Mouse (Mus musculus): Measurements from ENCODE around the gene Gucd1. TPM values are rescaled to one million over a fixed set of nuclear protein-coding genes. Genes with fewer than 3 reads are reported as not detected.
"Not testable (repeated sequence)": the region's sequence is repeated elsewhere in the genome, so short reads cannot be mapped to it uniquely, and the experiment has no call there.

The Gucd1 gene
- 34.0 and 37.5 TPM in 2 replicates for polyA plus RNA-seq (2012; rRNA removed)
- polyA plus RNA-seq (2014; fragmentation: Nextera tagmentation; extraction: Ambion mirVana): 35.1 and 39.2 TPM in 2 replicates

DNA sequence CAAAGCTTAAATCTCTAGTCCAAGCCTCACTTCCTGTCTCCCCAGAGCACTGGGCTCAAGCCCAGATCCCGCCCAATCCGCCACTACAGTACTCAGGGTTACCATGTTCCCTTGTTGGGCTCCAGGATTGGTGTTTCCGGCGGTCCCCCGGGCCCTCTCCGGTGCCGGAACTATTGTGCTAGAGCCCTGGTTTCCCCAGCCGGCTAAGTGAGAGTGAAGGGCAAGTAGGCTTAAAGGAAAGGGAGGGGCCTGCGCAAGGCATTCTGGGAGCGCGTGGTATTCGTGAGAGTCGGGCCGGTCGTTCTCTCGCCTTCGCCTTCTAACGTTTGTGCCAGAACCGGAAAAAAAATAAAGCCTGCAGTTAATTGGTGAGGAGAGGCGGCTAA, at the start of gene Gucd1:
TSS of gene Gucd1 (minus strand) at position 215 of the 386 bp plus-strand sequence.
- Histone ChIP-seq H3K27me3 (ENCODE audit: control insufficient read depth, insufficient read depth, low read length) (no peaks in the 10 kb centered on the region), H3K4me2 (replicated peaks; ENCODE audit: low read depth, low read length, severe bottlenecking) (peak within 1 kb of the TSS; percentile 84), H3K27ac (replicated peaks; ENCODE audit: low read depth, low read length) (peak within 1 kb of the TSS; percentile 93), H3K4me3 (replicated peaks; ENCODE audit: low read length) (peak within 1 kb of the TSS; percentile 71), H3K9ac (ENCODE audit: low read depth, low read length, severe bottlenecking) (peak within 1 kb of the TSS; percentile 85), H3K9me3 (ENCODE audit: control insufficient read depth, low read length) (no peaks in the 10 kb centered on the region), H3K4me1 (ENCODE audit: control insufficient read depth, insufficient read depth, low read length) (peaks cover 17% of the 10 kb centered on the region), H3K36me3 (ENCODE audit: control insufficient read depth, insufficient read depth, low read length) (peaks cover 29% of the 10 kb centered on the region)
- TF ChIP-seq POLR2A (IDR thresholded peaks at IDR 0.05; ENCODE audit: borderline replicate concordance, extremely low read depth, insufficient read depth, insufficient read length): peak; percentile 53; the same call in 1 of the 2 replicates
- ATAC-seq (ENCODE audit: low FRiP score, low read depth) (peak; percentile 90), DNase-seq (ENCODE audit: low spot score) (peak; percentile 95)
- 0% methylated on average over 20 of the region's 20 CpGs for WGBS

DNA sequence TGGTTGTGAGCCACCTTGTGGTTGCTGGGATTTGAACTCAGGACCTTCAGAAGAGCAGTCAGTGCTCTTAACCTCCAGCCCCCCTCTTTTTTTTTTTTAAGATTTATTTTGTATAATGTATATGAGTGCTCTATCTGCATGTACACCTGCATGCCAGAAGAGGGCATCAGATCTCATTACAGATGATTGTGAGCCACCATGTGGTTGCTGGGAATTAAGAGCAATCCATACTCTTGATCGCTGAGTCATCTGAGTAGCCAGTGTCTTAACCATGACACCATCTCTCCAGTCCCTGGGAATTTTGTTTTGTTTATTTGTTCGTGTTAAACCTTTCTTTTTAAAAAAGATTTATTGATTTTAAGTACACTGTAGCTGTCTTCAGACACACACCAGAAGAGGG, 49.0 kb upstream of the Gucd1 start:
- not testable (repeated sequence) for H3K9ac ChIP-seq (ENCODE audit: low read depth, low read length, severe bottlenecking); ATAC-seq (ENCODE audit: low FRiP score, low read depth); H3K27me3 ChIP-seq (ENCODE audit: control insufficient read depth, insufficient read depth, low read length); H3K4me3 ChIP-seq (replicated peaks; ENCODE audit: low read length); DNase-seq (ENCODE audit: low spot score); H3K4me1 ChIP-seq (ENCODE audit: control insufficient read depth, insufficient read depth, low read length); H3K9me3 ChIP-seq (ENCODE audit: control insufficient read depth, low read length); H3K36me3 ChIP-seq (ENCODE audit: control insufficient read depth, insufficient read depth, low read length); H3K27ac ChIP-seq (replicated peaks; ENCODE audit: low read depth, low read length); H3K4me2 ChIP-seq (replicated peaks; ENCODE audit: low read depth, low read length, severe bottlenecking)
- WGBS: 81% methylated on average over 2 of the region's 2 CpGs

DNA sequence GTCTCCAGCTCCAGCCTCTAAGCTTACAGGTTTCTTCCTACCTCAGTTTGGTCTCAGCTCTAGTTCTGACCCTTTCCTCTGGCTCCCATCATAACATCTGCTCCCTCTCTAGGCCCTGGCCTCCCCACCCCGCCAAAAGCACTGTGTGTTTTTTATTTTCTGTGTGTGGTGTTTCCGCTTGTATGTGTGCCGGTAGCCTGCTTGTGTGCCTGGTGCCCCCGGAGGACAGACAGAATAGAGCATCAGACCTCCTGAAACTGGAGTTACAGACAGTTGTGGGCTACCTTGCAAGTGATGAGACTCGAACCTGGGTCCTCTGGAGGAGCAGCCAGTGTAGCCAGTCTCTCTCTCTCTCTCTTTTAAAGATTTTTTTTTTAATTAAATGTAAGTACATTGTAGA, 48.5 kb upstream of the Gucd1 start:
- Histone ChIP-seq H3K4me1 (ENCODE audit: control insufficient read depth, insufficient read depth, low read length) (no peaks in the 10 kb centered on the region), H3K9me3 (ENCODE audit: control insufficient read depth, low read length) (no peaks in the 10 kb centered on the region), H3K36me3 (ENCODE audit: control insufficient read depth, insufficient read depth, low read length) (no peaks in the 10 kb centered on the region), H3K9ac (ENCODE audit: low read depth, low read length, severe bottlenecking) (no peak overlapping the region), H3K4me3 (replicated peaks; ENCODE audit: low read length) (no peak overlapping the region), H3K4me2 (replicated peaks; ENCODE audit: low read depth, low read length, severe bottlenecking) (no peak overlapping the region), H3K27me3 (ENCODE audit: control insufficient read depth, insufficient read depth, low read length) (no peaks in the 10 kb centered on the region), H3K27ac (replicated peaks; ENCODE audit: low read depth, low read length) (no peak overlapping the region)
- no peak for TF ChIP-seq POLR2A (IDR thresholded peaks at IDR 0.05; ENCODE audit: borderline replicate concordance, extremely low read depth, insufficient read depth, insufficient read length)
- 76% methylated on average over 5 of the region's 5 CpGs for WGBS
- DNase-seq (ENCODE audit: low spot score) (no peak), ATAC-seq (ENCODE audit: low FRiP score, low read depth) (no peak)

DNA sequence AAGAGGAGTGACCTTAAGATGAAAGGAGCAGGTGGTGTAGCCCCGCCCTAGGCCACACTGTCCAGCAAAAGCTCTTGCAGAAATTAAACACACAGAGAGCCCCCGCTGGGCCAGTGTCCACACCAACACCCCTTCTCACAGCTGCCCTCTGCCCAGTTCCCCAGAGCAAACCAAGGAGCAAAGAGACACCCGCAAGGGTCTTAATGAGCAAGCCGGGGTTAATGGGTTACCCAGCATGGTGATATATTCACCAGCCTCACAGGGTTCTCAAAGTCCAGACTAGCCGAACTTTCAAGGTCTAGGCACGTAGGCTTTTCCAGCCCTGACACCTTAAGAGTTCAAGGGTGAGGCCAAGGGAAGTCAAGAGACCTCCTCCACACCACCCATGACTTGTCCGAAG, 48.1 kb upstream of the Gucd1 start:
- H3K9ac ChIP-seq (ENCODE audit: low read depth, low read length, severe bottlenecking): no peak overlapping the region
- no peak overlapping the region for H3K27ac ChIP-seq (replicated peaks; ENCODE audit: low read depth, low read length)
- H3K36me3 ChIP-seq (ENCODE audit: control insufficient read depth, insufficient read depth, low read length): no peaks in the 10 kb centered on the region
- no peak overlapping the region for H3K4me2 ChIP-seq (replicated peaks; ENCODE audit: low read depth, low read length, severe bottlenecking)
- 61% methylated on average over 7 of the region's 7 CpGs for WGBS
- no peak overlapping the region for H3K4me3 ChIP-seq (replicated peaks; ENCODE audit: low read length)
- H3K9me3 ChIP-seq (ENCODE audit: control insufficient read depth, low read length): no peaks in the 10 kb centered on the region
- TF ChIP-seq POLR2A (IDR thresholded peaks at IDR 0.05; ENCODE audit: borderline replicate concordance, extremely low read depth, insufficient read depth, insufficient read length): no peak
- DNase-seq (ENCODE audit: low spot score): no peak
- H3K27me3 ChIP-seq (ENCODE audit: control insufficient read depth, insufficient read depth, low read length): peaks cover 3% of the 10 kb centered on the region; the same call in 1 of the 2 replicates
- no peaks in the 10 kb centered on the region for H3K4me1 ChIP-seq (ENCODE audit: control insufficient read depth, insufficient read depth, low read length)
- no peak for ATAC-seq (ENCODE audit: low FRiP score, low read depth)

DNA sequence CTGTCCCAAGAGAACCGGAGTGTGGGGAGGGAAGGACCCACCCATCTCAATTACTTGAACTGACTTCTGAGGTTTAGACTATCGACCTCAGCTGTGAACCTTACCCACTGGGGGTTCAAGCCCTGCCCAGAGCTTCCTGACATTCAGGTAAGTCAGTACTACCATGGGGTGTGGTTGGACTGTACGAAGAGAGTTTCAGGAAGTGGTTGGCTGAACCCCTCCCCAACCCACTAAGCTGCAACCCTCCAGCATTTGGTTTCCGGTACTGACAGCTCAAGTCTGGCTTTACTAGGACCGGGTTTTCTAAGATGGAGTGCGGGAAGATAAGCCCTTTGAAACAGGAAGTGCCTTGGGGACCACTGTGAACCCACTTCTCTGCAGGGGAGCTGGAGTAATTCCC, 47.7 kb upstream of the Gucd1 start:
- Histone ChIP-seq H3K4me1 (ENCODE audit: control insufficient read depth, insufficient read depth, low read length) (peaks cover 1% of the 10 kb centered on the region; the same call in 1 of the 2 replicates), H3K4me2 (replicated peaks; ENCODE audit: low read depth, low read length, severe bottlenecking) (no peak overlapping the region), H3K36me3 (ENCODE audit: control insufficient read depth, insufficient read depth, low read length) (no peaks in the 10 kb centered on the region), H3K4me3 (replicated peaks; ENCODE audit: low read length) (no peak overlapping the region), H3K27me3 (ENCODE audit: control insufficient read depth, insufficient read depth, low read length) (peaks cover 6% of the 10 kb centered on the region; the same call in 1 of the 2 replicates), H3K9me3 (ENCODE audit: control insufficient read depth, low read length) (no peaks in the 10 kb centered on the region), H3K9ac (ENCODE audit: low read depth, low read length, severe bottlenecking) (no peak overlapping the region), H3K27ac (replicated peaks; ENCODE audit: low read depth, low read length) (no peak overlapping the region)
- TF ChIP-seq POLR2A (IDR thresholded peaks at IDR 0.05; ENCODE audit: borderline replicate concordance, extremely low read depth, insufficient read depth, insufficient read length): no peak
- WGBS: 61% methylated on average over 6 of the region's 6 CpGs
- DNase-seq (ENCODE audit: low spot score) (no peak), ATAC-seq (ENCODE audit: low FRiP score, low read depth) (no peak)

All from limb, embryonic 14.5 days (tissue).